Mouse (Mus musculus): ENCODE measurements around the gene Gm28042. TPM values are rescaled to one million over a fixed set of nuclear protein-coding genes. Genes with fewer than 3 reads are reported as not detected.

Gene Gm28042
- 1.7 TPM for polyA plus RNA-seq (2015; fragmentation: Illumina TruSeq; extraction: RNeasy Lipid Tissue Mini Kit (QIAGEN cat#74804); ENCODE audit: low read depth, low replicate concordance)

DNA sequence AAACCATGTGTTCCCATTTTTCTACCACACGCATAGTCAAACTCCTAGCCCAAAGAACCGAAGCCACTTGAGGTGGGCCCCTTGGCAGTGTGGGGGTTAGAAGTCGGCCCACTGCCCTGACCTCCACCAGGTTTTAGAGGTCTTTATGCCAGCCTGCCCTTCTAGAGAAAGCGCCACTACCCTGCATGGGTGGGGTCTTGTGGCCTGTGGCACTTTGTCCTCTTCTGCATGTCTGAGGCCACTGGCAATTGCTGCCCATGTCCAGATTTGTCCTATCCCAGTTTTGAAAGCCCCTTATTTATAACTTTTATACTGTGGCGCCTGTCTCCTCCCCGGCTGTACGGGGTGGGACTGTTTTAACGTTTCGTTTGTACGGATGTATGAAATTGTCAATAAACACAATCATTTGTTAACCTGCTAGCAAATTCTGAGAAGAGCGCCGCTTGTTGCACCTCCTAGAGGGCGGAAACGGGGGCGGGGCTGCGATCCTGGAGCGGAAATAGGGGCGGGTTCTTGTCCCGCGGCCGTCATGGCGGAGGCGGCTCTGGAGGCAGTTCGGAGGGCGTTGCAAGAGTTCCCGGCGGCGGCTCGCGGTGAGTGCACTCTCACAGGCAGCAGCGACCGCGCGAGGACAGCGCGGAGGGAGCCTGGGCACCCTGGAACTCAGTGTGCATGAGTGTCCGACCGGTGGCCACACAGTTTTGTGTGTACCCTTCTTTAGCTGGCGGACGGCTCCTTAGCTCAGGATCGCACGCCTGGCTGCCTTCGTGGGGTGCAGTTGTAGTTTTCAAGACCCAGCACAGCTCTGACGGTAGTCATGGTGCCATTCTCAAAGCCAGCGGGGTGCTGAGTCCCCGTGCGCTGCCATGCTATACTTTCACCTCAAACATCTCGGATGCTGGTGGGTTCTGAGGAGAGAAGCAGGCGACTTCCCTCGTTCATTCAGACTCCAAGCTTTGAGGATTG, at the start of gene Gm28042, which contains the start of gene Jmjd7:
Gene Gm28042, plus strand, starts transcription at position 510 of the 966 bp plus-strand sequence.
Gene Jmjd7, plus strand, starts transcription at position 500 of the 966 bp plus-strand sequence.

DNA sequence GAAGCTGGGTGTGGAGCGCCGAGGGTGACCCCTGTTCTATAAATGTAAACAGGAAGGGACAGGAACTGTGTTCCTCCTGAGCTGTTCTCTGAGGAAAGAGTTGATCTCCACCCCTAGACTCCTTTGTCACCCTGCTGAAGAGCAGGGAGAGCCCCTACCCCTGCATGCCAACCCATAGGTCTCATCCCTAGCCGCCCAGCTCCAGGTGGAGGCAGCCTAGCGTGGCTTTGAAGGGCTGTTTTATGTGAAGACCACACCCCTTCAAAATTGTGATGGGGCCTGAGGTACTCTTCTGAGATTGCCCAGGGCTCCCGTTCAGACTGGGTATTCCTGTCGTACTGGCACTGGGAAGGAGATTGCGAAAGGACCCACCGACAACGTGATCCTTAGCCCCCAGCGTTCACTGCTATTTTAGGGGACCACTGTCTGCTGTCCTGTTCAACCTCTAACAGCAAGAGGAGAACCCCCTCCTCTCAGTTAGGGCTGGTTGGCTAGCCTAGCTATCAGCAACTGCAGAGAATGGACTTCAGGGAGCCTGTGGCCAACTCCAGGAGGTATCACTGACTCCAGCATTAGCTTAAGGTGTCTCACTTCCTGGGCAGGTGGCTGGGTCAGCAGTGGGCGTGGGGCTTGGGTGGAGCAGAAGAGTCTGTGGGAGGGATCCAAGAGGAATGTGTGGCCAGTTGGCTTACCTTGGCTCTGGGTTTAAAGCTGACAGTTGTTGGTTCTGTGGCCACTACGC, 5.6 kb downstream of the Gm28042 start, which contains the start of gene Pla2g4b:
Gene Pla2g4b, plus strand, starts transcription at position 692 of the 742 bp plus-strand sequence.

Other genes starting within 250 kb of the Gm28042 start
- gene Rpap1, start 240.0 kb upstream of the Gm28042 start, polyA plus RNA-seq (2015; fragmentation: Illumina TruSeq; extraction: RNeasy Lipid Tissue Mini Kit (QIAGEN cat#74804); ENCODE audit: low read depth, low replicate concordance), result 9.6 TPM
- gene Tyro3, start 229.8 kb upstream of the Gm28042 start, polyA plus RNA-seq (2015; fragmentation: Illumina TruSeq; extraction: RNeasy Lipid Tissue Mini Kit (QIAGEN cat#74804); ENCODE audit: low read depth, low replicate concordance), result 129 TPM
- 26.0 TPM for gene Mga, start 130.3 kb upstream of the Gm28042 start, polyA plus RNA-seq (2015; fragmentation: Illumina TruSeq; extraction: RNeasy Lipid Tissue Mini Kit (QIAGEN cat#74804); ENCODE audit: low read depth, low replicate concordance)
- gene Mapkbp1, start 54.8 kb upstream of the Gm28042 start, polyA plus RNA-seq (2015; fragmentation: Illumina TruSeq; extraction: RNeasy Lipid Tissue Mini Kit (QIAGEN cat#74804); ENCODE audit: low read depth, low replicate concordance), result 24.3 TPM
- 4.2 TPM for gene Jmjd7, start within 50 bp of the Gm28042 start, polyA plus RNA-seq (2015; fragmentation: Illumina TruSeq; extraction: RNeasy Lipid Tissue Mini Kit (QIAGEN cat#74804); ENCODE audit: low read depth, low replicate concordance)
- gene Pla2g4b, start 5.9 kb downstream of the Gm28042 start, polyA plus RNA-seq (2015; fragmentation: Illumina TruSeq; extraction: RNeasy Lipid Tissue Mini Kit (QIAGEN cat#74804); ENCODE audit: low read depth, low replicate concordance), result 3.0 TPM
- gene Ehd4, start 127.1 kb downstream of the Gm28042 start, polyA plus RNA-seq (2015; fragmentation: Illumina TruSeq; extraction: RNeasy Lipid Tissue Mini Kit (QIAGEN cat#74804); ENCODE audit: low read depth, low replicate concordance), result 10.2 TPM
- gene Pla2g4e, start 217.8 kb downstream of the Gm28042 start, polyA plus RNA-seq (2015; fragmentation: Illumina TruSeq; extraction: RNeasy Lipid Tissue Mini Kit (QIAGEN cat#74804); ENCODE audit: low read depth, low replicate concordance), result 4.3 TPM